Mouse (Mus musculus): ENCODE data around the gene Cd6. TPM values are rescaled to one million over a fixed set of nuclear protein-coding genes. Genes with fewer than 3 reads are reported as not detected.

The Cd6 gene
- polyA plus RNA-seq, 1 experiment, result 41.0 TPM

GRCm38 (mm10) chr19:10768694-10769428 lies 61.0 kb downstream of the Cd6 start:
- H3K4me3 ChIP-seq (ENCODE audit: extremely low read depth, insufficient read depth, insufficient read length), result no peak overlapping the region
- no peaks in the 10 kb centered on the region for H3K36me3 ChIP-seq (ENCODE audit: control insufficient read depth, insufficient read depth, low read length)
- no peak overlapping the region for H3K27ac ChIP-seq (ENCODE audit: insufficient read depth, low read length)
- no peak for DNase-seq (ENCODE audit: low read depth in 1 of 2, low spot score in 2 of 2)
- TF ChIP-seq POLR2A (IDR thresholded peaks at IDR 0.05; ENCODE audit: low read depth, low read length), result no peak
- TF ChIP-seq CTCF (IDR thresholded peaks at IDR 0.05; ENCODE audit: extremely low read depth, insufficient read depth, insufficient read length, insufficient replicate concordance), result no peak
- WGBS, result 81% methylated on average over 6 of the region's 6 CpGs
- no peaks in the 10 kb centered on the region; the same call in 1 of the 2 replicates for H3K4me1 ChIP-seq (ENCODE audit: control insufficient read depth, insufficient read depth, insufficient read length)
- H3K27me3 ChIP-seq (ENCODE audit: control insufficient read depth, insufficient read depth, low read length), result no peaks in the 10 kb centered on the region

GRCm38 (mm10) chr19:10767631-10768030 lies 62.2 kb downstream of the Cd6 start:
- no peak for TF ChIP-seq POLR2A (IDR thresholded peaks at IDR 0.05; ENCODE audit: low read depth, low read length)
- no peak for TF ChIP-seq CTCF (IDR thresholded peaks at IDR 0.05; ENCODE audit: extremely low read depth, insufficient read depth, insufficient read length, insufficient replicate concordance)
- Histone ChIP-seq H3K4me1 (ENCODE audit: control insufficient read depth, insufficient read depth, insufficient read length) (no peaks in the 10 kb centered on the region; the same call in 1 of the 2 replicates), H3K36me3 (ENCODE audit: control insufficient read depth, insufficient read depth, low read length) (no peaks in the 10 kb centered on the region), H3K4me3 (ENCODE audit: extremely low read depth, insufficient read depth, insufficient read length) (no peak overlapping the region), H3K27ac (ENCODE audit: insufficient read depth, low read length) (no peak overlapping the region), H3K27me3 (ENCODE audit: control insufficient read depth, insufficient read depth, low read length) (no peaks in the 10 kb centered on the region)
- DNase-seq (ENCODE audit: low read depth in 1 of 2, low spot score in 2 of 2), result no peak
- WGBS, result 87% methylated on average over 10 of the region's 10 CpGs

- TF ChIP-seq POLR2A (IDR thresholded peaks at IDR 0.05; ENCODE audit: low read depth, low read length), result no peak
- no peak for TF ChIP-seq CTCF (IDR thresholded peaks at IDR 0.05; ENCODE audit: extremely low read depth, insufficient read depth, insufficient read length, insufficient replicate concordance)
- no peak for DNase-seq (ENCODE audit: low read depth in 1 of 2, low spot score in 2 of 2)
- H3K4me3 ChIP-seq (ENCODE audit: extremely low read depth, insufficient read depth, insufficient read length), result peak overlapping the region; percentile 10; the same call in 1 of the 2 replicates
- H3K4me1 ChIP-seq (ENCODE audit: control insufficient read depth, insufficient read depth, insufficient read length), result peaks cover 8% of the 10 kb centered on the region; the same call in 1 of the 2 replicates
- 72% methylated on average over 21 of the region's 21 CpGs for WGBS
- no peaks in the 10 kb centered on the region for H3K27me3 ChIP-seq (ENCODE audit: control insufficient read depth, insufficient read depth, low read length)
- peak overlapping the region; percentile 22; the same call in 1 of the 2 replicates for H3K27ac ChIP-seq (ENCODE audit: insufficient read depth, low read length)
- H3K36me3 ChIP-seq (ENCODE audit: control insufficient read depth, insufficient read depth, low read length), result no peaks in the 10 kb centered on the region
Measured at GRCm38 (mm10) chr19:10763381-10764031, 66.4 kb downstream of the Cd6 start.

GRCm38 (mm10) chr19:10762468-10762867 lies 67.4 kb downstream of the Cd6 start:
- Histone ChIP-seq H3K27ac (ENCODE audit: insufficient read depth, low read length) (no peak overlapping the region), H3K36me3 (ENCODE audit: control insufficient read depth, insufficient read depth, low read length) (no peaks in the 10 kb centered on the region), H3K27me3 (ENCODE audit: control insufficient read depth, insufficient read depth, low read length) (no peaks in the 10 kb centered on the region), H3K4me3 (ENCODE audit: extremely low read depth, insufficient read depth, insufficient read length) (no peak overlapping the region), H3K4me1 (ENCODE audit: control insufficient read depth, insufficient read depth, insufficient read length) (peaks cover 8% of the 10 kb centered on the region; the same call in 1 of the 2 replicates)
- DNase-seq (ENCODE audit: low read depth in 1 of 2, low spot score in 2 of 2), result no peak
- TF ChIP-seq POLR2A (IDR thresholded peaks at IDR 0.05; ENCODE audit: low read depth, low read length) (no peak), CTCF (IDR thresholded peaks at IDR 0.05; ENCODE audit: extremely low read depth, insufficient read depth, insufficient read length, insufficient replicate concordance) (no peak)
- WGBS, result 77% methylated on average over 6 of the region's 6 CpGs

- no peaks in the 10 kb centered on the region for H3K36me3 ChIP-seq (ENCODE audit: control insufficient read depth, insufficient read depth, low read length)
- TF ChIP-seq CTCF (IDR thresholded peaks at IDR 0.05; ENCODE audit: extremely low read depth, insufficient read depth, insufficient read length, insufficient replicate concordance) (no peak), POLR2A (IDR thresholded peaks at IDR 0.05; ENCODE audit: low read depth, low read length) (no peak)
- DNase-seq (ENCODE audit: low read depth in 1 of 2, low spot score in 2 of 2), result no peak
- H3K4me1 ChIP-seq (ENCODE audit: control insufficient read depth, insufficient read depth, insufficient read length), result peaks cover 10% of the 10 kb centered on the region; the same call in 1 of the 2 replicates
- no peak overlapping the region for H3K4me3 ChIP-seq (ENCODE audit: extremely low read depth, insufficient read depth, insufficient read length)
- no peak overlapping the region for H3K27ac ChIP-seq (ENCODE audit: insufficient read depth, low read length)
- WGBS, result 80% methylated on average over 8 of the region's 8 CpGs
- H3K27me3 ChIP-seq (ENCODE audit: control insufficient read depth, insufficient read depth, low read length), result no peaks in the 10 kb centered on the region
Measured at GRCm38 (mm10) chr19:10761794-10762415, 68.0 kb downstream of the Cd6 start.

- DNase-seq (ENCODE audit: low read depth in 1 of 2, low spot score in 2 of 2), result no peak
- no peak for TF ChIP-seq CTCF (IDR thresholded peaks at IDR 0.05; ENCODE audit: extremely low read depth, insufficient read depth, insufficient read length, insufficient replicate concordance)
- TF ChIP-seq POLR2A (IDR thresholded peaks at IDR 0.05; ENCODE audit: low read depth, low read length), result no peak
- Histone ChIP-seq H3K27ac (ENCODE audit: insufficient read depth, low read length) (no peak overlapping the region), H3K27me3 (ENCODE audit: control insufficient read depth, insufficient read depth, low read length) (no peaks in the 10 kb centered on the region), H3K36me3 (ENCODE audit: control insufficient read depth, insufficient read depth, low read length) (no peaks in the 10 kb centered on the region), H3K4me1 (ENCODE audit: control insufficient read depth, insufficient read depth, insufficient read length) (peaks cover 10% of the 10 kb centered on the region; the same call in 1 of the 2 replicates), H3K4me3 (ENCODE audit: extremely low read depth, insufficient read depth, insufficient read length) (no peak overlapping the region)
- WGBS, result 49% methylated on average over 9 of the region's 9 CpGs
Measured at GRCm38 (mm10) chr19:10759983-10760831, 69.7 kb downstream of the Cd6 start.
